Comparison of ENCODE assay signal across 11 mouse cellular contexts in genomic region chr3:98259271-98259751, GRCm38 (mm10). TPM values are rescaled to one million over a fixed set of nuclear protein-coding genes. Genes with fewer than 3 reads are reported as not detected.
DNase-seq lines count a peak whose midpoint lies in the region; ATAC-seq lines count a peak whose summit lies in the region.
"Had no signal": no experiment of that assay in that cellular context is flagged by ENCODE, and none has a peak within 500 bp of the region (broad histone marks: within the 10 kb centered on the region; RNA-seq: fewer than 3 reads in every experiment).

No protein-coding gene starts in this region.

- DNase-seq in kidney, adult 8-10 months = no peak
- DNase-seq in layer of hippocampus, postnatal 14 days (ENCODE audit: low spot score in 2 of 2) = peak; percentile 23 to 74
- peak; percentile 26 to 67 for DNase-seq in right cerebral cortex, postnatal 36 days (ENCODE audit: low spot score in 2 of 2)
- DNase-seq in thymus, postnatal 0 days (ENCODE audit: low spot score) = no peak
- DNase-seq in neural tube, embryonic 10.5 days (ENCODE audit: extremely low spot score, low spot score) = no peak
- no peak for DNase-seq in thymus, postnatal 25 days

- H3K4me3 ChIP-seq in kidney, embryonic 16.5 days (ENCODE audit: low read length) = no peak overlapping the region
- no peak overlapping the region for H3K4me3 ChIP-seq in embryonic facial prominence, embryonic 15.5 days (replicated peaks)
- H3K4me3 ChIP-seq: erythroblast, embryonic 14.5 days; limb, embryonic 12.5 days had no signal

- 78% methylated on average over 5 of the region's 5 CpGs for WGBS in kidney, embryonic 16.5 days
- 49% methylated on average over 5 of the region's 5 CpGs for WGBS in embryonic facial prominence, embryonic 15.5 days

- H3K36me3 ChIP-seq in kidney, embryonic 16.5 days (ENCODE audit: insufficient read depth, low read length) = no peaks in the 10 kb centered on the region
- H3K36me3 ChIP-seq in embryonic facial prominence, embryonic 15.5 days = no peaks in the 10 kb centered on the region
- H3K36me3 ChIP-seq: limb, embryonic 12.5 days had no signal

- no peak for ATAC-seq in kidney, embryonic 16.5 days (ENCODE audit: low FRiP score, low TSS enrichment)
- no peak; the same call in 1 of the 2 replicates for ATAC-seq in embryonic facial prominence, embryonic 15.5 days (ENCODE audit: insufficient number of reproducible peaks, low FRiP score, low TSS enrichment, low read depth)

- peaks cover 5% of the 10 kb centered on the region; the same call in 1 of the 2 replicates for H3K4me1 ChIP-seq in kidney, embryonic 16.5 days (ENCODE audit: insufficient read depth, low read length)
- H3K4me1 ChIP-seq in embryonic facial prominence, embryonic 15.5 days = peaks cover 11% of the 10 kb centered on the region
- H3K4me1 ChIP-seq: limb, embryonic 12.5 days had no signal

- no peak overlapping the region for H3K4me2 ChIP-seq in kidney, embryonic 16.5 days (replicated peaks; ENCODE audit: low read depth, low read length)
- no peak overlapping the region for H3K4me2 ChIP-seq in embryonic facial prominence, embryonic 15.5 days (replicated peaks)
- H3K4me2 ChIP-seq: limb, embryonic 12.5 days had no signal

- no peaks in the 10 kb centered on the region for H3K9me3 ChIP-seq in kidney, embryonic 16.5 days (ENCODE audit: low read length)
- H3K9me3 ChIP-seq in embryonic facial prominence, embryonic 15.5 days (replicated peaks) = no peaks in the 10 kb centered on the region
- H3K9me3 ChIP-seq: limb, embryonic 12.5 days had no signal

- peak overlapping the region; percentile 63; the same call in 1 of the 2 replicates for H3K27ac ChIP-seq in kidney, embryonic 16.5 days (ENCODE audit: low read length)
- peak overlapping the region; percentile 78 for H3K27ac ChIP-seq in embryonic facial prominence, embryonic 15.5 days (replicated peaks)
- H3K27ac ChIP-seq: limb, embryonic 12.5 days had no signal

- no peak overlapping the region for H3K9ac ChIP-seq in kidney, embryonic 16.5 days (replicated peaks; ENCODE audit: low read length)
- no peak overlapping the region for H3K9ac ChIP-seq in embryonic facial prominence, embryonic 15.5 days
- H3K9ac ChIP-seq: limb, embryonic 12.5 days had no signal

- H3K27me3 ChIP-seq in kidney, embryonic 16.5 days (ENCODE audit: insufficient read depth, low read length) = no peaks in the 10 kb centered on the region
- no peaks in the 10 kb centered on the region for H3K27me3 ChIP-seq in embryonic facial prominence, embryonic 15.5 days
- H3K27me3 ChIP-seq: limb, embryonic 12.5 days had no signal

RNA-seq across cellular contexts. Expression of gene Hmgcs2, which starts 20.9 kb away (rescaled TPM):
- polyA plus RNA-seq in kidney, embryonic 16.5 days (2015; fragmentation: Nextera tagmentation; extraction: Ambion mirVana) = 12.3 and 13.1 TPM in 2 replicates
- polyA plus RNA-seq in embryonic facial prominence, embryonic 15.5 days (2015; fragmentation: Nextera tagmentation; extraction: Ambion mirVana) = 4.9 and 6.4 TPM in 2 replicates
- 10 to 100 TPM; 10.4 to 13.7 TPM for total RNA-seq in layer of hippocampus, postnatal 14 days (2021)
- 19.9 and 26.7 TPM in 2 replicates for polyA plus RNA-seq in thymus, postnatal 0 days (2015; fragmentation: Nextera tagmentation; extraction: Ambion mirVana)
- total RNA-seq: neutrophil, adult 5-6 weeks had no signal

RNA-seq across cellular contexts. Expression of gene Reg4, which starts 37.4 kb away (rescaled TPM):
- 0.58 and 0.67 TPM in 2 replicates for polyA plus RNA-seq in kidney, embryonic 16.5 days (2015; fragmentation: Nextera tagmentation; extraction: Ambion mirVana)
- polyA plus RNA-seq in embryonic facial prominence, embryonic 15.5 days (2015; fragmentation: Nextera tagmentation; extraction: Ambion mirVana) = not detected in 2 replicates
- total RNA-seq in layer of hippocampus, postnatal 14 days (2021) = not detected
- 0.58 and 0.59 TPM in 2 replicates for polyA plus RNA-seq in thymus, postnatal 0 days (2015; fragmentation: Nextera tagmentation; extraction: Ambion mirVana)
- total RNA-seq: neutrophil, adult 5-6 weeks had no signal
- polyA plus RNA-seq: erythroblast, embryonic 14.5 days; limb, embryonic 12.5 days had no signal

Comparison
In these comparisons a context has a peak if more than half of its experiments do, and no peak if none do; other contexts are left out.
1. DNase-seq: peak in layer of hippocampus, postnatal 14 days (2 of 2) and right cerebral cortex, postnatal 36 days (2 of 2); none in kidney, adult 8-10 months (0 of 2), thymus, postnatal 0 days (single experiment), neural tube, embryonic 10.5 days (single experiment) and thymus, postnatal 25 days (single experiment).